Mouse (Mus musculus) brain, embryonic 18.5 days (tissue): ENCODE data around the gene Frmpd2.

Source experiments
- DNase-seq: peaks from one replicate; pipeline ENCODE4 v3.0.0-alpha.2; 2012; ENCODE audit warnings: low read depth, low spot score

Gene Frmpd2

DNA sequence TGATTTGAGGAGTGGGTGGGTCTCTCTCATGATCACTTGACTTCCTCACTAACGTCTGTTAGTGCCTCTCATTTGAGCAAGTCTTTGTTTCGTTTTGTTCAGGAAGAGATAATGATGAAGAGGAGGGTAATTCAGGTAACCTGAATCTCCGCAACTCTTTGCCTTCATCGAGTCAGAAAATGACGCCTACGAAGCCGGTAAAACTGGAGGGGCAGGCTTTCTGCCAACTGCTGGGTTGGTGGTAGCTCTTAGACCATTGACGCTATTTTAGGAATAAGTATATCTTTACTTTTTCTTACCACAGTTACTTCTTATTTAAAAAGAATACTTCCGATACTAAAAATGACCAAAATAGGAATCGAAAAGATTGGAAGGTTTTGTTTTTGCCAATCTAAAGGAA is 135.9 kb downstream of the Frmpd2 start:
- DNase-seq = no peak
